Mouse (Mus musculus) testis, adult 2 months (tissue): ENCODE data around the gene Slirp.

ENCODE experiments used
- CTCF ChIP-seq: fragments of 200-500 bp; IDR thresholded peaks from 2 replicates; pipeline ENCODE4 v1.5.1; 2012; ENCODE audit warnings: low read depth, mild to moderate bottlenecking, inconsistent platforms, low read length, moderate library complexity; ENCODE audit not compliant: control insufficient read depth, insufficient read depth, insufficient replicate concordance
- POLR2A ChIP-seq: fragments of 200-500 bp; IDR thresholded peaks from 2 replicates; pipeline ENCODE4 v1.6.1; 2012; ENCODE audit warnings: low read depth, mild to moderate bottlenecking, inconsistent platforms, low read length, moderate library complexity; ENCODE audit not compliant: control insufficient read depth

DNA sequence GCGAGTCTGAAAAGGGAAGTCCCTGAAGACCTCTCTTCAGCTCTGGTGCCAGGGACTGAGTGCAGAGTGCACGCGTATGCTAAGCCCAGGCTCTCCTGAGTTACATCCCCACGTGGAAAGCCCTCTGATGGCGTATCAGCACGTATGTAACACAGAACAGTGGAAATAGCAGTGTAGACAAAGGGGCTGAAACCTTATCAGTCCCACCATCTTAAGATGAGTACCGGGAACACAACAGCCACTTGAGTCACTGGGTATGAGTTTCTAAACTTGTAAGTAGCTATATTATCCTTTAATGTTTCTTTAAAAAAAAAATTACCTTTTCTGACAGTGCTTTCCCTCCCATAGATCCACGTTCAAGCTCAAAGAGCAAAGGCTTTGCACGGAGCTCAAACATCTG, 5.8 kb downstream of the Slirp start:
- TF ChIP-seq POLR2A (no peak), CTCF (no peak)
